Mouse (Mus musculus) liver, embryonic 14.5 days (tissue): ENCODE data around the gene Rnd2. TPM values are rescaled to one million over a fixed set of nuclear protein-coding genes. Genes with fewer than 3 reads are reported as not detected.

Experiments
- ATAC-seq: fragments of 200-750 bp; cut with Nextera tagmentation; 2 replicates; pipeline ENCODE4 v1.8.0; 2017; ENCODE audit warnings: moderate number of reproducible peaks, mild to moderate bottlenecking, moderate library complexity; ENCODE audit not compliant: insufficient read depth
- DNase-seq, 3 experiments: peaks; one replicate each; pipeline ENCODE4 v3.0.0-alpha.2; 2012 to 2013; ENCODE audit warnings: low read depth in 3 of 3, low spot score in 3 of 3
- H3K27ac ChIP-seq: fragments of 300-500 bp; sonication (generic); 2 replicates; pipeline ENCODE4 v1.5.1; 2014; ENCODE audit warnings: moderate library complexity, mild to moderate bottlenecking, control low read depth, inconsistent platforms
- H3K27me3 ChIP-seq: fragments of 300-500 bp; sonication (generic); 2 replicates; pipeline ENCODE4 v1.6.1; 2014; ENCODE audit warnings: mild to moderate bottlenecking, low read length, moderate library complexity; ENCODE audit not compliant: control insufficient read depth, insufficient read depth
- H3K36me3 ChIP-seq: fragments of 300-500 bp; sonication (generic); replicated peaks from 2 replicates; pipeline ENCODE4 v1.6.1; 2014; ENCODE audit warnings: low read depth; ENCODE audit not compliant: control insufficient read depth, insufficient read depth
- H3K4me1 ChIP-seq, 2 experiments: fragments of 200-500 bp in 1 of 2; fragments of 300-500 bp in 1 of 2; sonication (generic) in 1 of 2; replicated peaks; 2 replicates each; pipeline ENCODE4 v1.6.1; 2012 to 2014; ENCODE audit warnings: antibody characterized with exemption in 1 of 2, inconsistent platforms in 1 of 2, low read length in 1 of 2; ENCODE audit not compliant: control insufficient read depth in 2 of 2, insufficient read depth in 2 of 2
- H3K4me2 ChIP-seq: fragments of 300-500 bp; sonication (generic); 2 replicates; pipeline ENCODE4 v1.6.1; 2014; ENCODE audit warnings: low read depth, mild to moderate bottlenecking, control low read depth, moderate library complexity
- H3K4me3 ChIP-seq, 2 experiments: fragments of 200-500 bp in 1 of 2; fragments of 300-500 bp in 1 of 2; sonication (generic) in 1 of 2; 2 replicates each; pipeline ENCODE4 v1.5.1; 2012 to 2014; ENCODE audit warnings: low read depth in 2 of 2, low read length in 2 of 2, mild to moderate bottlenecking in 2 of 2, control low read depth in 1 of 2, inconsistent platforms in 1 of 2, moderate library complexity in 1 of 2; ENCODE audit not compliant: insufficient read depth in 1 of 2
- H3K9ac ChIP-seq: fragments of 300-500 bp; sonication (generic); replicated peaks from 2 replicates; pipeline ENCODE4 v1.6.1; 2014; ENCODE audit warnings: mild to moderate bottlenecking, control low read depth, moderate library complexity
- H3K9me3 ChIP-seq: fragments of 300-500 bp; sonication (generic); 2 replicates; pipeline ENCODE4 v1.6.1; 2016; ENCODE audit warnings: low read length, mixed read lengths; ENCODE audit not compliant: control insufficient read depth
- CTCF ChIP-seq: IDR thresholded peaks from 2 replicates; pipeline ENCODE4 v1.5.1; 2016; ENCODE audit warnings: antibody characterized with exemption, low read depth, control low read depth
- EP300 ChIP-seq: IDR thresholded peaks from 2 replicates; pipeline ENCODE4 v1.6.1; 2016; ENCODE audit warnings: antibody characterized with exemption, low read depth
- WGBS: fragments of 180-500 bp; shearing (Covaris S2); extraction: QIAGEN DNeasy Blood & Tissue Kit; methylation state at CpG from one replicate; pipeline ENCODE4 v1.1.7; 2014; ENCODE audit not compliant: insufficient replicate concordance; 5-methylcytosine and 5-hydroxymethylcytosine counted together
- microRNA-seq: library from miRNA; unstranded; fragments of <30 nt; microRNA quantifications from one replicate; pipeline ENCODE4, GENCODE M21; 2016
- polyA plus RNA-seq, 2 experiments: library from polyadenylated mRNA; depleted of rRNA in 1 of 2; stranded (reverse) in 1 of 2; unstranded in 1 of 2; fragments of >200 nt; fragmentation: Nextera tagmentation in 1 of 2; extraction: Ambion mirVana in 1 of 2; gene quantifications; 2 replicates each; pipeline versions ENCODE4 v1.2.1 to v1.2.3; 2012 to 2014

Rnd2 gene
- polyA plus RNA-seq, 2 experiments = 1.2 to 2.9 TPM

- ATAC-seq = no peak
- Histone ChIP-seq H3K27ac (no peak overlapping the region), H3K4me1 (no peaks in the 10 kb centered on the region), H3K9me3 (no peaks in the 10 kb centered on the region), H3K27me3 (no peaks in the 10 kb centered on the region), H3K4me2 (no peak overlapping the region), H3K9ac (no peak overlapping the region), H3K4me3 (no peak overlapping the region), H3K36me3 (peaks cover 79% of the 10 kb centered on the region)
- no peak for DNase-seq
- TF ChIP-seq EP300 (no peak), CTCF (no peak)
- 80% methylated on average over 7 of the region's 7 CpGs for WGBS
Observed at GRCm38 (mm10) chr11:101507090-101507489, 42.3 kb downstream of the Rnd2 start.

DNA sequence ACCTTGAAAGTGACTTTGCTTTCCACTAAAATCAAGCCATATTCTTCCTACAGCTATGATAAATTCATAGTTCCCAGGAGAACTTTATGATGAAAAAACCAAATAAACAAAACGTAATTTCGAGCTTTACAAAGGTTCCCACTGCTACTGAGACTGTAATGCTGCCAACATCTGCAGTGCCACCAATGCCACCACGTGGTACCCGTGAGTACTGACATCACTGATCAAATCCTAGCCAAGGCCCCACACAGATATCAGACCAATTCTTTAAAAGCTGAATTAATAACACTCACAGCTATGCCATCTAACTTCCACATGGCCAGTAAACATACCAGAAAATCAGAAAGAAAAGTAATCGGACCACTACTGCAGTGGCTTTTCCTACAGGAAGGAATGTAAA is 54.1 kb downstream of the Rnd2 start:
- H3K27ac ChIP-seq = no peak overlapping the region
- TF ChIP-seq EP300 = no peak
- TF ChIP-seq CTCF = no peak
- no peaks in the 10 kb centered on the region for H3K27me3 ChIP-seq
- no peaks in the 10 kb centered on the region for H3K9me3 ChIP-seq
- WGBS = 82% methylated on average over 5 of the region's 5 CpGs
- no peak overlapping the region for H3K9ac ChIP-seq
- ATAC-seq (no peak), DNase-seq (no peak)
- peaks cover 53% of the 10 kb centered on the region for H3K36me3 ChIP-seq
- H3K4me3 ChIP-seq = no peak overlapping the region
- no peak overlapping the region for H3K4me2 ChIP-seq
- H3K4me1 ChIP-seq = peaks cover 0 to 4% of the 10 kb centered on the region in 2 experiments; a peak in 1 of 4 replicates

DNA sequence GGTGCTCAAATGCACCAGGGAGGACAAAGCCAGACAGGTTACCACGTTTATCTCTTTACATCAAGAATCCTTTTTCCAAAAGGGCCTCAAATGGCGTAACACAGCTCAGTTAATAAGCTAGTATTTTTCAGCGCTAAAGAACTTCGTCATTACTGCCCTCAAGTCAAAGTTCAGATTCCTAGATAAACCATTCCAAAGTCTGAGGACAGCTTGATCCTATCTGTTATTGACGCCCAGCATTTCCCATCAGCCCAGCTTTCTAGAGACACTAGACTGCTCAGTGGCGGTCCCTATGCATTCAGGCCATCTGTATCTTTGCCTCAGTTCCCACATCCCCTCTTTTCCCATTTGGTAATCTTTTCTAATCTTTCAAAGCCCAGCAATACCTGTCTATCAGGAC is 54.6 kb downstream of the Rnd2 start:
- DNase-seq (no peak), ATAC-seq (no peak)
- Histone ChIP-seq H3K9me3 (no peaks in the 10 kb centered on the region), H3K4me3 (no peak overlapping the region), H3K27me3 (no peaks in the 10 kb centered on the region), H3K9ac (no peak overlapping the region), H3K4me1 (peaks cover 0 to 4% of the 10 kb centered on the region in 2 experiments; a peak in 1 of 4 replicates), H3K4me2 (no peak overlapping the region), H3K27ac (no peak overlapping the region), H3K36me3 (peaks cover 53% of the 10 kb centered on the region)
- TF ChIP-seq CTCF (no peak), EP300 (no peak)
- WGBS = 78% methylated on average over 6 of the region's 6 CpGs

Small RNAs within 50 kb of the gene (microRNA-seq; reads per million reads assigned to microRNA genes)
- gene Mir6929 = not detected

Other genes with a start within 250 kb of the Rnd2 start
- gene Ezh1, start 238.5 kb upstream of the Rnd2 start, polyA plus RNA-seq (2012; rRNA removed) = 6.8 and 8.8 TPM in 2 replicates
- gene Ezh1, start 238.5 kb upstream of the Rnd2 start, polyA plus RNA-seq (2014; fragmentation: Nextera tagmentation; extraction: Ambion mirVana) = 7.9 and 8.1 TPM in 2 replicates
- gene Ramp2, start 219.0 kb upstream of the Rnd2 start, polyA plus RNA-seq (2012; rRNA removed) = 15.1 and 17.5 TPM in 2 replicates
- 19.0 and 19.2 TPM in 2 replicates for gene Ramp2, start 219.0 kb upstream of the Rnd2 start, polyA plus RNA-seq (2014; fragmentation: Nextera tagmentation; extraction: Ambion mirVana)
- 35.1 and 36.3 TPM in 2 replicates for gene Vps25, start 211.3 kb upstream of the Rnd2 start, polyA plus RNA-seq (2012; rRNA removed)
- 88.6 and 90.0 TPM in 2 replicates for gene Vps25, start 211.3 kb upstream of the Rnd2 start, polyA plus RNA-seq (2014; fragmentation: Nextera tagmentation; extraction: Ambion mirVana)
- gene Wnk4, start 204.4 kb upstream of the Rnd2 start, polyA plus RNA-seq (2012; rRNA removed) = 5.3 and 5.4 TPM in 2 replicates
- 6.4 and 6.9 TPM in 2 replicates for gene Wnk4, start 204.4 kb upstream of the Rnd2 start, polyA plus RNA-seq (2014; fragmentation: Nextera tagmentation; extraction: Ambion mirVana)
- 0.44 and 0.68 TPM in 2 replicates for gene Cntd1, start 186.0 kb upstream of the Rnd2 start, polyA plus RNA-seq (2012; rRNA removed)
- 0.44 and 0.72 TPM in 2 replicates for gene Cntd1, start 186.0 kb upstream of the Rnd2 start, polyA plus RNA-seq (2014; fragmentation: Nextera tagmentation; extraction: Ambion mirVana)
- 58.7 and 84.8 TPM in 2 replicates for gene Coa3, start 185.9 kb upstream of the Rnd2 start, polyA plus RNA-seq (2012; rRNA removed)
- gene Coa3, start 185.9 kb upstream of the Rnd2 start, polyA plus RNA-seq (2014; fragmentation: Nextera tagmentation; extraction: Ambion mirVana) = 109 and 122 TPM in 2 replicates
- gene Becn1, start 162.7 kb upstream of the Rnd2 start, polyA plus RNA-seq (2012; rRNA removed) = 22.7 and 60.5 TPM in 2 replicates
- 86.2 and 93.6 TPM in 2 replicates for gene Becn1, start 162.7 kb upstream of the Rnd2 start, polyA plus RNA-seq (2014; fragmentation: Nextera tagmentation; extraction: Ambion mirVana)
- gene Psme3, start 148.8 kb upstream of the Rnd2 start, polyA plus RNA-seq (2012; rRNA removed) = 117 and 123 TPM in 2 replicates
- 135 and 152 TPM in 2 replicates for gene Psme3, start 148.8 kb upstream of the Rnd2 start, polyA plus RNA-seq (2014; fragmentation: Nextera tagmentation; extraction: Ambion mirVana)
- gene Aoc2, start 139.9 kb upstream of the Rnd2 start, polyA plus RNA-seq (2012; rRNA removed) = 4.6 and 4.7 TPM in 2 replicates
- gene Aoc2, start 139.9 kb upstream of the Rnd2 start, polyA plus RNA-seq (2014; fragmentation: Nextera tagmentation; extraction: Ambion mirVana) = 0.97 and 1.0 TPM in 2 replicates
- gene Aoc3, start 134.4 kb upstream of the Rnd2 start, polyA plus RNA-seq (2012; rRNA removed) = 0.21 and 0.25 TPM in 2 replicates
- gene Aoc3, start 134.4 kb upstream of the Rnd2 start, polyA plus RNA-seq (2014; fragmentation: Nextera tagmentation; extraction: Ambion mirVana) = 0.03 and 0.05 TPM in 2 replicates
- gene G6pc, start 97.4 kb upstream of the Rnd2 start, polyA plus RNA-seq (2012; rRNA removed) = 0.02 TPM in 2 replicates
- 0.04 TPM in 1 of 2 replicates, not detected in the other for gene G6pc, start 97.4 kb upstream of the Rnd2 start, polyA plus RNA-seq (2014; fragmentation: Nextera tagmentation; extraction: Ambion mirVana)
- 24.7 TPM in 2 replicates for gene Aarsd1, start 47.4 kb upstream of the Rnd2 start, polyA plus RNA-seq (2012; rRNA removed)
- 39.7 and 42.0 TPM in 2 replicates for gene Aarsd1, start 47.4 kb upstream of the Rnd2 start, polyA plus RNA-seq (2014; fragmentation: Nextera tagmentation; extraction: Ambion mirVana)
- gene Gm27029, start 40.2 kb upstream of the Rnd2 start, polyA plus RNA-seq (2012; rRNA removed) = 0.17 and 0.84 TPM in 2 replicates
- 2.6 and 3.5 TPM in 2 replicates for gene Gm27029, start 40.2 kb upstream of the Rnd2 start, polyA plus RNA-seq (2014; fragmentation: Nextera tagmentation; extraction: Ambion mirVana)
- 3.4 and 3.9 TPM in 2 replicates for gene Rundc1, start 39.9 kb upstream of the Rnd2 start, polyA plus RNA-seq (2012; rRNA removed)
- 2.9 and 3.0 TPM in 2 replicates for gene Rundc1, start 39.9 kb upstream of the Rnd2 start, polyA plus RNA-seq (2014; fragmentation: Nextera tagmentation; extraction: Ambion mirVana)
- gene Ptges3l, start 39.7 kb upstream of the Rnd2 start, polyA plus RNA-seq (2012; rRNA removed) = 0.29 and 0.74 TPM in 2 replicates
- 0.53 and 0.86 TPM in 2 replicates for gene Ptges3l, start 39.7 kb upstream of the Rnd2 start, polyA plus RNA-seq (2014; fragmentation: Nextera tagmentation; extraction: Ambion mirVana)
- gene Rpl27, start 22.7 kb upstream of the Rnd2 start, polyA plus RNA-seq (2012; rRNA removed) = 571 and 987 TPM in 2 replicates
- gene Rpl27, start 22.7 kb upstream of the Rnd2 start, polyA plus RNA-seq (2014; fragmentation: Nextera tagmentation; extraction: Ambion mirVana) = 295 and 303 TPM in 2 replicates
- 14.0 and 17.2 TPM in 2 replicates for gene Ifi35, start 16.6 kb upstream of the Rnd2 start, polyA plus RNA-seq (2012; rRNA removed)
- gene Ifi35, start 16.6 kb upstream of the Rnd2 start, polyA plus RNA-seq (2014; fragmentation: Nextera tagmentation; extraction: Ambion mirVana) = 21.3 and 22.1 TPM in 2 replicates
- 9.1 TPM in 2 replicates for gene Vat1, start 1.2 kb downstream of the Rnd2 start, polyA plus RNA-seq (2012; rRNA removed)
- gene Vat1, start 1.2 kb downstream of the Rnd2 start, polyA plus RNA-seq (2014; fragmentation: Nextera tagmentation; extraction: Ambion mirVana) = 6.8 and 6.9 TPM in 2 replicates
- gene Brca1, start 87.0 kb downstream of the Rnd2 start, polyA plus RNA-seq (2012; rRNA removed) = 5.7 and 8.6 TPM in 2 replicates
- 14.0 and 15.2 TPM in 2 replicates for gene Brca1, start 87.0 kb downstream of the Rnd2 start, polyA plus RNA-seq (2014; fragmentation: Nextera tagmentation; extraction: Ambion mirVana)
- 20.0 and 24.9 TPM in 2 replicates for gene Nbr1, start 87.2 kb downstream of the Rnd2 start, polyA plus RNA-seq (2012; rRNA removed)
- 28.9 and 33.8 TPM in 2 replicates for gene Nbr1, start 87.2 kb downstream of the Rnd2 start, polyA plus RNA-seq (2014; fragmentation: Nextera tagmentation; extraction: Ambion mirVana)
- gene Tmem106a, start 117.2 kb downstream of the Rnd2 start, polyA plus RNA-seq (2012; rRNA removed) = 5.7 and 7.3 TPM in 2 replicates
- gene Tmem106a, start 117.2 kb downstream of the Rnd2 start, polyA plus RNA-seq (2014; fragmentation: Nextera tagmentation; extraction: Ambion mirVana) = 5.4 and 7.5 TPM in 2 replicates
- gene Gm11634, start 134.3 kb downstream of the Rnd2 start, polyA plus RNA-seq (2012; rRNA removed) = not detected in 2 replicates
- gene Gm11634, start 134.3 kb downstream of the Rnd2 start, polyA plus RNA-seq (2014; fragmentation: Nextera tagmentation; extraction: Ambion mirVana) = not detected in 2 replicates
- gene Rdm1, start 162.2 kb downstream of the Rnd2 start, polyA plus RNA-seq (2012; rRNA removed) = 3.8 and 5.7 TPM in 2 replicates
- 9.4 and 10.4 TPM in 2 replicates for gene Rdm1, start 162.2 kb downstream of the Rnd2 start, polyA plus RNA-seq (2014; fragmentation: Nextera tagmentation; extraction: Ambion mirVana)
- gene Arl4d, start 200.5 kb downstream of the Rnd2 start, polyA plus RNA-seq (2012; rRNA removed) = 0.48 and 0.84 TPM in 2 replicates
- 0.46 and 0.72 TPM in 2 replicates for gene Arl4d, start 200.5 kb downstream of the Rnd2 start, polyA plus RNA-seq (2014; fragmentation: Nextera tagmentation; extraction: Ambion mirVana)